Mouse (Mus musculus) thymus, postnatal 0 days (tissue): Measurements from ENCODE around the gene Arxes1. TPM values are rescaled to one million over a fixed set of nuclear protein-coding genes. Genes with fewer than 3 reads are reported as not detected.
"Not testable (repeated sequence)": the region's sequence is repeated elsewhere in the genome, so short reads cannot be mapped to it uniquely, and the experiment has no call there.

ENCODE experiments used
- DNase-seq: peaks from one replicate; pipeline ENCODE4 v3.0.0-alpha.2; 2015; ENCODE audit warnings: low spot score
- polyA plus RNA-seq: library from polyadenylated mRNA; unstranded; fragments of >200 nt; fragmentation: Nextera tagmentation; extraction: Ambion mirVana; gene quantifications from 2 replicates; pipeline ENCODE4 v1.2.1, GENCODE M21; 2015

Arxes1 gene
- 2.6 and 2.7 TPM in 2 replicates for polyA plus RNA-seq

DNA sequence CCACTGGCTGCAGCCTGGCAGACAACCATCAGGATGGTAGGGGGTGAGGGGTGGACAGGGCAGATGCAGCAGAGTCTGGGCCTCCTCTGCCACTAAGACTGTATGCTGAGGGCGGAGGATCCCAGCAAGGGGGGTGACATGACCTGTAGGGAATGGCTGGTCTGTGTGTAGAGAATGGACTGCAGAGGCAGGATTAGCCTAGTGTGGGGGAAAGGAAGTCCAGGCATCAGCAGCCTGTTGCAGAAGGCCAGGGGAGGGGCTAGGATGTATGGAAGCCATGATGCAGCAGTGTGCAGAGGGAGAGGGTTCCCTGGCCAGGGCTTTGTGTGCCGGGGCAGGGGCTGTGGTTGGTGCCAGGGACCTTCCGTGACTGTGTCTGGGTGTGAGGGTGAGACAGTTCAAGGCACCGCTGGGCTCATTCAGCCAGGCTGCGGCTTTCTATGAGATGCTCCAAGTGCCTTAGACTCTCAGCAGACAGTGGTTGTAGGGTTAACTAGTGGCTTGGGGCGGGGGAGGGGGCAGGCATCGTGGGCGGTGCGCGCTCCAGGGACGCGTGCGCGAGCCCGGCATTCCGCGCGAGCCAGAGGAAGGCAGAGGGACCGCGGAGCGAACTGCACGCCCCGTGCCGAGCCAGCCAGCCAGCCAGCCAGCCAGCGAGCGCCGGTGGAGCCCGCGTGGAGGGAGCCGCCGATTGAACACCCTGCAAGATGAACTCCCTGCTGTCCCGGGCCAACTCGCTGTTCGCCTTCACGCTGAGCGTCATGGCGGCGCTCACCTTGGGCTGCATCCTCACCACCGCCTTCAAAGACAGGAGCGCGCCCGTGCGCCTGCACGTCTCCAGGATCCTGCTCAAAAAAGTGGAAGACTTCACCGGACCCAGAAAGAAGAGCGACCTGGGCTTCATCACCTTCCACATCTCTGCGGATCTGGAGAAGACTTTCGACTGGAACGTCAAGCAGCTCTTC lies at the start of gene Arxes1:
Arxes1 (plus strand) TSS at position 569 of the 965 bp plus-strand sequence.
- not testable (repeated sequence) for DNase-seq

DNA sequence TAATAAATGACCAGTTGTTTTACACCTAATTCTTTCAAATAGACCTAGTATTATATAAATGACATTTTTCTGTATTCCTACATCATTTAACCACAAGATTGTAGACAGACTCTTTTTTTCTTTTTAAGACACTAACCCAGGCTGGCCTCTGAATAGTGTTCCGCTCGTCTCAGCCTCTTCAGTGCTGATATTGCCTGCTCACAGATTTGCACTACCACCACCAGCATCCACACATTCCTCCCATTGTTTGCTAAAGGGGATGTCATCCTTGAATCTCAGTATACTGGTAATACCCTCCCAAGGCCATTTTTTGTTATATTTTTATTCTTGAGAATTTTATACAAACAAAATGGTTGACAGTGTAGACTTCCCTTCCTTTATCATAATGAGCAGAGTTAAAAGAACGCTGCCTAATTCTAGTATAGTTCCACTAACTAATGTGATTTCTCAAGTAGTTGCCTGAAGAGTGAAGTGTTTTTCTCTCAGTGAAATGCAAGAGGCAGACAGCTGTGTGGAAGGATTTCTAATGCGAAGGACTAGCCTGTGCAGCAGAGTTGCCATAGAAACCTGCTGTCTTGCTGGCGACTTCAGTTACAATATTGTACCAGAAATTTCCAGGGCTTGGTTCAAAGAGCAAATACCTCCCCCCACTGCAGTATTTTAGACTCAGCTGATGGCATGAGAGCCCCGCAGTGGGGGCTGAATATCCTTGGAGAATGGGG lies 48.5 kb upstream of the Arxes1 start:
- DNase-seq = no peak

DNA sequence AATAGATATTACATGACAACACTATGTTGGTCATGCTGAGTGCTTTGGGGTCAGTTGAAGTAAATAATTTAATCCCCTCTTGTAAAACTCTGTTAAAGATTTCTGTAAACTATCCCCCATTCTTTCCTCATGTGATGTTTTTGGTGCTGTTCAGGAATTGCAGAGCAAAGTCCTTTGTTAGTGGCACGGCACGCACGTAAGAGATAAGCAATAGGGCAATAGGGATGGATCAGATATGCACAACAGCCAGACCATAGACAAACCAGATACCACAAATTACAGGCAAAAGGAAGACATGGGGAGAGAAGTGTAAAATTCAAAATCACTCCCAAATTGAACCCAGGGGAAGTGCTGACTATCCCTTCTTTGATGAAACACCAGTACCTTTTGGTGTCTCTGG lies 46.9 kb upstream of the Arxes1 start:
- no peak for DNase-seq

GRCm38 (mm10) chrX:135990661-135991060 lies 42.5 kb upstream of the Arxes1 start:
- no peak for DNase-seq

DNA sequence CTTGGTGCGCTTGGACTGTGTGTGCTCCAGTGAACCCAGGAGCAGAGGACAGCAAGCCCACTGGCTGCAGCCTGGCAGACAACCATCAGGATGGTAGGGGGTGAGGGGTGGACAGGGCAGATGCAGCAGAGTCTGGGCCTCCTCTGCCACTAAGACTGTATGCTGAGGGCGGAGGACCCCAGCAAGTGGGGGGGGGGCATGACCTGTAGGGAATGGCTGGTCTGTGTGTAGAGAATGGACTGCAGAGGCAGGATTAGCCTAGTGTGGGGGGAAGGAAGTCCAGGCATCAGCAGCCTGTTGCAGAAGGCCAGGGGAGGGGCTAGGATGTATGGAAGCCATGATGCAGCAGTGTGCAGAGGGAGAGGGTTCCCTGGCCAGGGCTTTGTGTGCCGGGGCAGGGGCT lies 40.0 kb upstream of the Arxes1 start:
- DNase-seq = not testable (repeated sequence)

GRCm38 (mm10) chrX:135993664-135994119 lies 39.5 kb upstream of the Arxes1 start, which contains the start of gene Arxes2:
TSS of gene Arxes2 (plus strand) at chrX:135993824.
- DNase-seq = not testable (repeated sequence)

DNA sequence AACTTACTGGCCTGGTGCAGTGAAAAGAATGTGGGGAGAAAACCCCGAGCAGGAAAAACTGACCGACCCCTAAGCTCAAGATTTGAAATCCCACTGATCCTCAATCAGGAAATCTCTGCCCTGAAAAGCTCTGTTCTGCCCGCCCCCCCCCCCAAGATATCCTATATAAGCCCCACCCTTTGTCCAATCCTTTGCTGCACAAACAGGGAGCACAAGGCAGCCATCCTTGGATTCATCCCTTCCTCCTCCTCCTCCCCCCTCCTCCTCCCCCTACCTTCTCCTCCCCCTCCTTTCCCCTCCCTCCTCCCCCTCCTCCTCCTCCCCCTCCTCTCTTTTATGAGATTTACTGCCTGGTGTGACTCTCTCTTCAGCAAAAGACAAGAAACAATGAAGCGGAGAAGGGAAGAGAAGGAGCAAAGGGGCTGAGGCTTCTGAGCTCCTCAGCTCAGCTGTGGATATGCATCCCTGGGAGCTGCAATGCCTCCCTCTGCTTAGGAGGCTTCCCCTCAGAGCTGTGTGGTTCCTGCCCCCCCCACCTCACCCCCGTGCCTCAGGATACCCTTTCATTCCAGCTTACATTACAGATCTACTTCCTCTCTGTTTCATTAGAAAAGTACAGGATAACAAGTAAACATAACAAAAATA lies 25.8 kb upstream of the Arxes1 start:
- DNase-seq = no peak

- no peak for DNase-seq
Observed at GRCm38 (mm10) chrX:136014392-136014791, 18.8 kb upstream of the Arxes1 start.

- no peak for DNase-seq
Observed at GRCm38 (mm10) chrX:136030331-136030730, 2.8 kb upstream of the Arxes1 start.

DNA sequence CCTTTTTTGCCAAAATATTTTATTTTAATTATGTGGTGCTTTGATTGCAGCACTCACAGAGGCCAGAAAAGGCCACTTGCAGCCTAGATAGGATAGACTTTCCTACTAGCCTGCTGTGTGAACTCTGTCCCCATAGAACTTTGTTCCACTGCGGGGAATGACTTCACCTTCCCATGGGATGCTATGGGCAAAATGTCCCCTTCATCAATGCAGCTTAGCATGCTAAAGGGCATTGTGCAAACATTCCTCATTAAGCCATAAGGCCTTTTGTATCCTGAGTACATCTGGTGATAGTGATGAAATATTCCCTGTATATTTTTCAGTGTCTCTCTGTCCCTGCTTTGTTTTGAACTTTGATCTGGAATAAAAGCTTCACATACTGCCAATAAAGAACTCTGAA lies 10.6 kb downstream of the Arxes1 start:
- no peak for DNase-seq

DNA sequence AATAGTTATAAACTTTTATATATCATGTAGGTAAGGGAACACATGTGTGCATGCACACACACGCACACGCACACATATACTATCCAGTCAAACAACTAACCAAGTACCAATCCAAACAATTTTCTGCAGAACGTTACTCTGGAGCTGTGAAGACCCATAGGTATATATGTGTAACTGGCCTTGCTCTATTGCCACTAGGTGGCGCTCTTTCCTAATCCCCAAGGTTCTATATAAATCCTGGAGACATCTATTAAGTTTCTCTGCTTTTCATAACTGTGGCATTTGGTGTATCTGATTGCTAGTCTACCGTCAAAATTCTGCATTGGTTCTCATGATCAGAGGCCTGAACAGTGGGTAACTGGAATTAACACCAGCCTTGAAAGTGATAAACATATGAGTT lies 14.4 kb downstream of the Arxes1 start:
- DNase-seq = peak; percentile 38

DNA sequence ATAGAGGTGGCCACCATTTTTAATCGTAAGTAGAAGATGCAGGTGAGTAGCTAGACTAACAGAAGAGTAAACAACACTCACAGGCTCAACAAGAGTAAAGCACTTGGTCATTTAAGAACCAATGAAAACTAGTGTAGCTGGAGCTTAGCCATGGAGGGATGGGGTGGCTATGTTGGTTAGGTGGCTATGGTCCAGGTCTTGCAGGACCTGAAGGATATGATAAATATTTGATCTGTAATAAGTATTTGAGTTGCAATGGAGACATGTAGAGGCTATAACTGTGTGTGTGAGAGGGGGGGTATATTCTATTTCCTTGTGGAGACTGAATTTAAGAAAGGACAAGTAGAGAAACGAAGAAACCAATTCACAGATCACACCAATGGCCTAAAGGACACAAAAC lies 18.1 kb downstream of the Arxes1 start:
- no peak for DNase-seq

- no peak for DNase-seq
Observed at GRCm38 (mm10) chrX:136060698-136061097, 27.5 kb downstream of the Arxes1 start.

DNA sequence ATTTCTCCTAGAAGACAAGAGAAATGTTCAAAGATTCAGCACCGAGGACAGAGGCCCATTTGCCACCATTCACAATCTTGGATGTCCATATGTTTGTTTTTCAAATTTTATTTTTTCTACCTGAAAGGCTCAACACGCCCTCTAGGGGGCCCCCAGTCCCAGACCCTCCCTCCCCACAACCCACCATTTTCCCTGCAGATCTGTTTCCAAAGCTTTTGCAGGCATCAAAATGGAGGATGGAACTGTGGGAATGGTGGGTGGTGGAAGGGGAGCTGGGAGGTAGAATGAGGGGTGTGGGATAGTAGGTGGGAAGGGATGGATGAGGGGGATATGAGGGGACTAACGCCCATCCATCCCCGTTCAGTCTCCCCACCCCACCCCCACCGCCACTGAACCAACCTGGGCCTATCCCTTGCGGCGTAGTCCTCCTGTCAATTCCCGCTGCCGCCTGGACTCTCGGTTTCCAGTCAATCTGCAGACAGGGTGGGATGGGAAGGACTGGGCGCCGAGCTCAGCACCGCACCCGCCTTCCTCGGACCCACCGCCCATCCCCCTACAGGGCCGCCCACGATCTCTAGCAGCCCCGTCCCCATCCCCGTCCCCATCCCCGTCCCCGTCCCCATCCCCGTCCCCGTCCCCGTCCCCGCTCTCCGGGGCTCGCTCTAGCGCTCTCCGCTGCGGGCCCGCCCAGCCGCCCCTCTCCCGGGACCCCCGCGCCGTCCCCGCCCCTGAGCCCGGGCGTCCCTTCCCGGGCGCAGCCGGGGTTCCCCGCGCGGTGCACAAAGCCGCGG lies 34.2 kb downstream of the Arxes1 start:
- DNase-seq = peak; percentile 2

GRCm38 (mm10) chrX:136068020-136068419 lies 34.9 kb downstream of the Arxes1 start, which contains the start of gene Bex2:
TSS of gene Bex2 (minus strand) at chrX:136068236.
- DNase-seq = not testable (repeated sequence)

Other genes starting within 250 kb of the Arxes1 start
- gene Bhlhb9, start 235.8 kb upstream of the Arxes1 start, polyA plus RNA-seq = 55.0 and 55.1 TPM in 2 replicates
- 6.6 and 7.0 TPM in 2 replicates for gene Gprasp2, start 194.3 kb upstream of the Arxes1 start, polyA plus RNA-seq
- gene Arxes2, start 39.5 kb upstream of the Arxes1 start, polyA plus RNA-seq = 16.2 and 18.6 TPM in 2 replicates
- 29.3 and 31.8 TPM in 2 replicates for gene Bex2, start 34.9 kb downstream of the Arxes1 start, polyA plus RNA-seq
- gene Nxf3, start 51.9 kb downstream of the Arxes1 start, polyA plus RNA-seq = 0.05 TPM in 1 of 2 replicates, not detected in the other
- 3.5 and 3.6 TPM in 2 replicates for gene Bex4, start 105.6 kb downstream of the Arxes1 start, polyA plus RNA-seq
- 43.7 and 45.0 TPM in 2 replicates for gene Tceal8, start 139.0 kb downstream of the Arxes1 start, polyA plus RNA-seq
- 0.27 and 0.31 TPM in 2 replicates for gene Tceal5, start 170.5 kb downstream of the Arxes1 start, polyA plus RNA-seq
- 0.23 and 0.78 TPM in 2 replicates for gene Tceal7, start 181.4 kb downstream of the Arxes1 start, polyA plus RNA-seq
- 10.2 and 13.8 TPM in 2 replicates for gene Bex1, start 182.1 kb downstream of the Arxes1 start, polyA plus RNA-seq
- 158 and 169 TPM in 2 replicates for gene Tceal9, start 211.7 kb downstream of the Arxes1 start, polyA plus RNA-seq
- 165 and 185 TPM in 2 replicates for gene Bex3, start 236.9 kb downstream of the Arxes1 start, polyA plus RNA-seq